Mouse (Mus musculus) hindbrain, embryonic 12.5 days (tissue): ENCODE measurements around the gene Nt5c3. TPM values are rescaled to one million over a fixed set of nuclear protein-coding genes. Genes with fewer than 3 reads are reported as not detected.
A peak's percentile ranks its signal among the peaks of the same experiment; 100 is the strongest.

Experiments used
- ATAC-seq: fragments of 200-750 bp; cut with Nextera tagmentation; 2 replicates; pipeline ENCODE4 v1.8.0; 2017; ENCODE audit warnings: moderate TSS enrichment; ENCODE audit not compliant: low FRiP score
- H3K27ac ChIP-seq: fragments of 300-500 bp; sonication (generic); 2 replicates; pipeline ENCODE4 v1.5.1; 2016; ENCODE audit warnings: mild to moderate bottlenecking
- H3K27me3 ChIP-seq: fragments of 300-500 bp; sonication (generic); 2 replicates; pipeline ENCODE4 v1.6.1; 2016; ENCODE audit warnings: mild to moderate bottlenecking
- H3K36me3 ChIP-seq: fragments of 300-500 bp; sonication (generic); 2 replicates; pipeline ENCODE4 v1.6.1; 2016; ENCODE audit warnings: mild to moderate bottlenecking
- H3K4me1 ChIP-seq: fragments of 300-500 bp; sonication (generic); 2 replicates; pipeline ENCODE4 v1.6.1; 2016
- H3K4me2 ChIP-seq: fragments of 300-500 bp; sonication (generic); replicated peaks from 2 replicates; pipeline ENCODE4 v1.6.1; 2016; ENCODE audit warnings: mild to moderate bottlenecking
- H3K4me3 ChIP-seq: fragments of 300-500 bp; sonication (generic); 2 replicates; pipeline ENCODE4 v1.5.1; 2016; ENCODE audit warnings: mild to moderate bottlenecking
- H3K9ac ChIP-seq: fragments of 300-500 bp; sonication (generic); 2 replicates; pipeline ENCODE4 v1.6.1; 2016; ENCODE audit warnings: mild to moderate bottlenecking, moderate library complexity
- H3K9me3 ChIP-seq: fragments of 300-500 bp; sonication (generic); replicated peaks from 2 replicates; pipeline ENCODE4 v1.6.1; 2016; ENCODE audit warnings: mild to moderate bottlenecking
- WGBS: fragments of 180-500 bp; shearing (Covaris S2); methylation state at CpG from one replicate; pipeline ENCODE4 v1.1.7; 2016; 5-methylcytosine and 5-hydroxymethylcytosine counted together
- polyA plus RNA-seq: library from polyadenylated mRNA; unstranded; fragments of >200 nt; fragmentation: Nextera tagmentation; extraction: Ambion mirVana; gene quantifications from 2 replicates; pipeline ENCODE4 v1.2.1, GENCODE M21; 2016

Gene Nt5c3
- polyA plus RNA-seq, 1 experiment from 2014 or later, result 102 TPM

- 91% methylated on average over 8 of the region's 8 CpGs for WGBS
- Histone ChIP-seq H3K4me2 (no peak overlapping the region), H3K27ac (no peak overlapping the region), H3K4me1 (no peaks in the 10 kb centered on the region), H3K9me3 (no peaks in the 10 kb centered on the region), H3K4me3 (no peak overlapping the region), H3K36me3 (no peaks in the 10 kb centered on the region), H3K27me3 (no peaks in the 10 kb centered on the region), H3K9ac (no peak overlapping the region)
- no peak for ATAC-seq
Observed at GRCm38 (mm10) chr6:56854803-56855202, 68.9 kb downstream of the Nt5c3 start.

- H3K4me1 ChIP-seq, result no peaks in the 10 kb centered on the region
- WGBS, result 76% methylated on average over 7 of the region's 7 CpGs
- no peaks in the 10 kb centered on the region for H3K36me3 ChIP-seq
- no peaks in the 10 kb centered on the region for H3K27me3 ChIP-seq
- ATAC-seq, result no peak
- no peak overlapping the region for H3K4me2 ChIP-seq
- no peak overlapping the region for H3K9ac ChIP-seq
- H3K9me3 ChIP-seq, result no peaks in the 10 kb centered on the region
- H3K27ac ChIP-seq, result no peak overlapping the region
- no peak overlapping the region for H3K4me3 ChIP-seq
Observed at GRCm38 (mm10) chr6:56850315-56850714, 73.4 kb downstream of the Nt5c3 start.

- Histone ChIP-seq H3K9me3 (no peaks in the 10 kb centered on the region), H3K9ac (no peak overlapping the region), H3K4me2 (no peak overlapping the region), H3K4me1 (no peaks in the 10 kb centered on the region), H3K27me3 (no peaks in the 10 kb centered on the region), H3K4me3 (no peak overlapping the region), H3K27ac (no peak overlapping the region), H3K36me3 (no peaks in the 10 kb centered on the region)
- ATAC-seq, result no peak
- WGBS, result 92% methylated on average over 3 of the region's 3 CpGs
Observed at GRCm38 (mm10) chr6:56848974-56849373, 74.8 kb downstream of the Nt5c3 start.

- Histone ChIP-seq H3K27ac (no peak overlapping the region), H3K9ac (no peak overlapping the region), H3K36me3 (no peaks in the 10 kb centered on the region), H3K4me2 (no peak overlapping the region), H3K4me1 (no peaks in the 10 kb centered on the region), H3K9me3 (no peaks in the 10 kb centered on the region), H3K27me3 (no peaks in the 10 kb centered on the region), H3K4me3 (no peak overlapping the region)
- ATAC-seq, result no peak
- WGBS, result 94% methylated on average over 2 of the region's 2 CpGs
Observed at GRCm38 (mm10) chr6:56844365-56844764, 79.4 kb downstream of the Nt5c3 start.

GRCm38 (mm10) chr6:56843229-56843628, 80.5 kb downstream of the Nt5c3 start:
- no peaks in the 10 kb centered on the region for H3K9me3 ChIP-seq
- no peaks in the 10 kb centered on the region for H3K27me3 ChIP-seq
- H3K4me1 ChIP-seq, result no peaks in the 10 kb centered on the region
- H3K36me3 ChIP-seq, result no peaks in the 10 kb centered on the region
- H3K9ac ChIP-seq, result no peak overlapping the region
- no peak overlapping the region for H3K4me3 ChIP-seq
- no peak overlapping the region for H3K4me2 ChIP-seq
- no peak for ATAC-seq
- H3K27ac ChIP-seq, result no peak overlapping the region
- WGBS, result 93% methylated on average over 3 of the region's 3 CpGs

- Histone ChIP-seq H3K4me2 (no peak overlapping the region), H3K4me3 (no peak overlapping the region), H3K27me3 (no peaks in the 10 kb centered on the region), H3K27ac (no peak overlapping the region), H3K9ac (no peak overlapping the region), H3K9me3 (no peaks in the 10 kb centered on the region), H3K36me3 (no peaks in the 10 kb centered on the region), H3K4me1 (0 out of 2 replicates have a peak, but pooled peaks cover 3% of the 10 kb centered on the region)
- 93% methylated on average over 3 of the region's 3 CpGs for WGBS
- ATAC-seq, result no peak
Observed at GRCm38 (mm10) chr6:56837621-56838020, 86.1 kb downstream of the Nt5c3 start.

- 95% methylated on average over 12 of the region's 12 CpGs for WGBS
- no peak overlapping the region for H3K4me2 ChIP-seq
- H3K4me3 ChIP-seq, result no peak overlapping the region
- no peaks in the 10 kb centered on the region for H3K27me3 ChIP-seq
- no peak for ATAC-seq
- no peak overlapping the region for H3K27ac ChIP-seq
- no peaks in the 10 kb centered on the region for H3K9me3 ChIP-seq
- H3K36me3 ChIP-seq, result no peaks in the 10 kb centered on the region
- H3K9ac ChIP-seq, result no peak overlapping the region
- peaks cover 6% of the 10 kb centered on the region; the same call in 1 of the 2 replicates for H3K4me1 ChIP-seq
Observed at GRCm38 (mm10) chr6:56837166-56837565, 86.6 kb downstream of the Nt5c3 start.

- no peak overlapping the region for H3K4me3 ChIP-seq
- H3K9me3 ChIP-seq, result no peaks in the 10 kb centered on the region
- H3K4me2 ChIP-seq, result no peak overlapping the region
- peaks cover 6% of the 10 kb centered on the region; the same call in 1 of the 2 replicates for H3K4me1 ChIP-seq
- H3K27ac ChIP-seq, result no peak overlapping the region
- ATAC-seq, result no peak
- H3K27me3 ChIP-seq, result no peaks in the 10 kb centered on the region
- no peak overlapping the region for H3K9ac ChIP-seq
- H3K36me3 ChIP-seq, result no peaks in the 10 kb centered on the region
- WGBS, result 84% methylated on average over 10 of the region's 10 CpGs
Observed at GRCm38 (mm10) chr6:56835532-56835931, 88.2 kb downstream of the Nt5c3 start.

GRCm38 (mm10) chr6:56834769-56835168, 89.0 kb downstream of the Nt5c3 start:
- Histone ChIP-seq H3K27me3 (no peaks in the 10 kb centered on the region), H3K4me1 (peaks cover 6% of the 10 kb centered on the region; the same call in 1 of the 2 replicates), H3K4me2 (no peak overlapping the region), H3K9ac (no peak overlapping the region), H3K36me3 (no peaks in the 10 kb centered on the region), H3K9me3 (no peaks in the 10 kb centered on the region), H3K4me3 (no peak overlapping the region), H3K27ac (no peak overlapping the region)
- no peak for ATAC-seq
- WGBS, result 61% methylated on average over 5 of the region's 5 CpGs

- H3K9me3 ChIP-seq, result no peaks in the 10 kb centered on the region
- peaks cover 6% of the 10 kb centered on the region; the same call in 1 of the 2 replicates for H3K4me1 ChIP-seq
- H3K4me2 ChIP-seq, result peak overlapping the region; percentile 65
- no peaks in the 10 kb centered on the region for H3K27me3 ChIP-seq
- H3K9ac ChIP-seq, result no peak overlapping the region
- no peaks in the 10 kb centered on the region for H3K36me3 ChIP-seq
- H3K4me3 ChIP-seq, result peak overlapping the region; percentile 49; the same call in 1 of the 2 replicates
- ATAC-seq, result no peak
- H3K27ac ChIP-seq, result no peak overlapping the region
Observed at GRCm38 (mm10) chr6:56832830-56833229, 90.9 kb downstream of the Nt5c3 start.

- Histone ChIP-seq H3K27me3 (no peaks in the 10 kb centered on the region), H3K4me3 (peak overlapping the region; percentile 49), H3K27ac (peak overlapping the region; percentile 19; the same call in 1 of the 2 replicates), H3K4me1 (peaks cover 6% of the 10 kb centered on the region; the same call in 1 of the 2 replicates), H3K36me3 (no peaks in the 10 kb centered on the region), H3K9me3 (no peaks in the 10 kb centered on the region), H3K9ac (peak overlapping the region; percentile 60), H3K4me2 (peak overlapping the region; percentile 65)
- peak; percentile 23 for ATAC-seq
- 3% methylated on average over 15 of the region's 15 CpGs for WGBS
Observed at GRCm38 (mm10) chr6:56832407-56832796, 91.3 kb downstream of the Nt5c3 start.
